Mouse (Mus musculus) ovary, postnatal 10 days (tissue): ENCODE measurements around the gene Steap4.
A peak's percentile ranks its signal among the peaks of the same experiment; 100 is the strongest.
"Not testable (repeated sequence)": the region's sequence is repeated elsewhere in the genome, so short reads cannot be mapped to it uniquely, and the experiment has no call there.

Experiments used
- DNase-seq: peaks from one replicate; pipeline ENCODE4 v3.0.0; 2022; ENCODE audit warnings: low spot score

Gene Steap4

DNA sequence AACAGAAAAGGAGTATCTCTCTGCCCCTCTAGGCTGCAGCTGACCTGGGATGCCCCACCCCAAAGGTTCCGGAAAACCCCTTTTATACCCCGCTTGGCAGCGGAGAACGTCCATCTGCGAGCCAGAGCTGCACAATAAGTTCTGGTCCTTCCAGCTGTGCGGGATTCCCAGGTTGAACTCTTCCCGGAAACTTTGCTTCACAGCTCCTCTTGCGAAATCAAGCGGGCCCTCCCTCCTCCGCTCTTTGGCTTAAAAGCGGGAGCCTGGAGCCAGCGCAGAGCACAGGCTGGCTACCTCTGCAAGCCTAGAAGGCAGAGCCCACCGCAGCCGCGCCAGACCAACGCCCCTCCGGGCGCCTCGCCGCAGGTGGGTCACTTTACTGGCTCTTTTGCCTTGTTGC, at the start of gene Steap4:
Gene Steap4, plus strand, starts transcription at position 282 of the 400 bp plus-strand sequence.
- peak; percentile 36 for DNase-seq

DNA sequence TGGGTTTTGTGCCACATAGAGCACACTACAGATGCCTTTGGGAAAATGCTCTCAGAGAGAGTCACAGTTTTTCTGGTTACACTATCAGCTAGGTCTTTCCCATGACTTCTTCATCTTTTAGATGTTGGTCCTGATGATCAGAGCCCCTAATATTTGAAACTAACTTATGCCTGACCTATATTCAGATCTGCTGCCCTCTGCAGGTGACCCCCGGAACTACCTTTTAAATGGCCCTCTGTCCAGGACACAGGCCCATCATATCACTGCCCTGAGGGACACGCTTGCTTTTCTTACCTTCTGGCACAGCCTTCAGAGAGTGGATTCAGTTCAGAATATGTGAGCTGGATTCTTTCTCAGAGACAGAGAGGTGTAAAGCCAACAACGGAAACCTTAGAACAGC, 48.3 kb upstream of the Steap4 start:
- DNase-seq: no peak

DNA sequence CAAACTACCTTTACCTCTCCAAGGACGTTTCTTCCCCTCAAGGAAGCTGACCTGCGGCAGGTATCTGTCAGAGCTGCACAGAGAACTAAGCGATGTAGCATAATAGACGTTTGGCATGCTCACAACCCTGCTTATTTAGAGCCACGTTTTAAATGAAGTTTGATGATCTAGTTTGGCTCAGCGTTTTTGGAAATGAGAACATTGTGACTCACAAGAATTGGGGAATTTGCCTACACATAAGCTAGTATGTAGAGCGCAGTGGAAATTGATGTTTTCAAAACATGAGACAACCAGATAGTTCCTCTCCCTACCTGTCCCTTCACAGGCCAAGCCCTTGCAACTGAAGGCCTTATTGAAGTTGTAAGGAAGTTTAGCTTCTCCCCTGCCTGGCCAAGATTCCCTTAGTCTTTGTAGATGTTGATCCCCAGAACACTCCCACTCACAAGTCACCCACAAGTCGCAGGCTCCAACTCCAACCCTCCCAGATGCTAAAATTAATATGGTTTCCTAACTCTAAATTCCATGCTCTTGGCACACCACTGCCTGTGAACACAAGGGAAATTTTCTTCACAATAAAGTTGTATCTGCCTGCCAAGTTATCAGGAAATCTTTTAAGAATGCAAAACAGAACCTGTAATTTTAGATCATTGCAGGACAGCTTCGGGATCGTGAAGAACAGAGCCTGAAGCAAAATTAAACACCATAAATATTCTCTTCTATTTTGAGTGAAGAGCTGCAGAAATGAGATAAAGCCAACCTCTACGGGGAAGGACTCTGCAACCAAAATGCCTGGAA, 42.6 kb upstream of the Steap4 start:
- DNase-seq: no peak

DNA sequence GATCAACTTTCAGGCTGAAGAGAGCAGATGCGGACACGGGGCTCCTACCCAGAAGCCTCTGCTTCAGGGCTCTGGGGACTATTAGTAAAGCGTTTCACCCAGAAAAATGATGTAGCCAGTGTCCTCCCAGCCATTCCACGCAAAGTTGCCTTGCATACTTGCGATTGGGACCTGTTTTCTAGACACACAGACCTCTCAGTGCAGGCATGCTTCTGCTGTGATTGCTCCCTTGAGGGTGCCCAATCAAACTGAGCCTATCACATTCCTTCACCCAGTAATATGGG, 42.0 kb upstream of the Steap4 start:
- DNase-seq: no peak

- no peak for DNase-seq
Measured at GRCm38 (mm10) chr5:7919681-7920080, 40.6 kb upstream of the Steap4 start.

DNA sequence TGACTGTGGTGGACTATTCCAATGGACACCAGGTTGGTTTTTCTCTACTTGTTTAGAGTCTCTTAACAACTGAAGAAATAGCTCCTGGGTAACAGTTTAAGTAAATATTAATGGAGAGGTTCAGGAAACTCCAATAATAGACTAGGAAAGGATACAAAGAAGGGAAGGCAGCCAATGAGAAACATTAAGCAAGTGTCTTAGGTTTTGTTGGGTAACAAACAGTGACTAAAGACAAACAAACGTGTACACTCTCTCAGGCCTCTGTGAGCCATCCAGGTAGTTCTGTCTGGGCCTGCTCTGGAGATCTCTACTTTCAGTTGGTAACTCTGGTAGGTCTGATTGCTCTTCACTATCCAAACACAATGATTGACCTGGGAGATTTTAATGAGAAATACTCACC, 37.5 kb upstream of the Steap4 start:
- no peak for DNase-seq

GRCm38 (mm10) chr5:7923666-7924065, 36.6 kb upstream of the Steap4 start:
- no peak for DNase-seq

GRCm38 (mm10) chr5:7932234-7933221, 27.7 kb upstream of the Steap4 start:
- no peak for DNase-seq

DNA sequence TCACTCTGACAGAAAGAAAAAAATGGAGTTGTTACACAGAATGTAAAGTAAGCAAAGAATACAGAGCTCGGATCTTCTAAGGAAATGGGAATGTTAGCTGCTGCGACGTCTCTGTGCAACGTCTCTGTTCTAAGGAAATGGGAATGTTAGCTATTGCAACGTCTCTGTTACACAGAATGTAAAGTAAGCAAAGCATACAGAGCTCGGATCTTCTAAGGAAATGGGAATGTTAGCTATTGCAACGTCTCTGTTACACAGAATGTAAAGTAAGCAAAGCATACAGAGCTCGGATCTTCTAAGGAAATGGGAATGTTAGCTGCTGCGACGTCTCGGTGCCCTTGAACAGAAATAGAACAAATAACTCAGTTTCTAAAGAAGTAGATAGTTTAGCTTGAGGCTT, 26.8 kb upstream of the Steap4 start:
- not testable (repeated sequence) for DNase-seq

- no peak for DNase-seq
Measured at GRCm38 (mm10) chr5:7933933-7934675, 26.2 kb upstream of the Steap4 start.

DNA sequence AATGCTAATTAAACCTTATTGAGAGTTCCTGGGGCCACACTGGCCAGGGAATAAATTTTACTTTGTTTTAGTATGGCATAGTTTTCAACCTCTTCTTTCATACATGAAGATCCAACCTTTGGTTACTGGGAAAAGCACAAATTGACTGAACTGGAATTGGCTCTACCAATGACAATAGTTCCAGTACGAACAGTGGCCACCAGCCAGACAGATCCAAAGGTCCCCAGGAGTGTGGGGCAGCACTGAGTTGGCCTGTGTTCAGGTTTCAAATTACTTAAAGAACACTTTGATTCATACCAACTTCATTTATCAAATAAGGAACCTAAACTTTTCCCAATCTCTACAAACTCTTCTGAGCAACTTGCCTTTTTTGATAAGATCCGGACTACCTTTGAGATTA, 5.4 kb upstream of the Steap4 start:
- no peak for DNase-seq

DNA sequence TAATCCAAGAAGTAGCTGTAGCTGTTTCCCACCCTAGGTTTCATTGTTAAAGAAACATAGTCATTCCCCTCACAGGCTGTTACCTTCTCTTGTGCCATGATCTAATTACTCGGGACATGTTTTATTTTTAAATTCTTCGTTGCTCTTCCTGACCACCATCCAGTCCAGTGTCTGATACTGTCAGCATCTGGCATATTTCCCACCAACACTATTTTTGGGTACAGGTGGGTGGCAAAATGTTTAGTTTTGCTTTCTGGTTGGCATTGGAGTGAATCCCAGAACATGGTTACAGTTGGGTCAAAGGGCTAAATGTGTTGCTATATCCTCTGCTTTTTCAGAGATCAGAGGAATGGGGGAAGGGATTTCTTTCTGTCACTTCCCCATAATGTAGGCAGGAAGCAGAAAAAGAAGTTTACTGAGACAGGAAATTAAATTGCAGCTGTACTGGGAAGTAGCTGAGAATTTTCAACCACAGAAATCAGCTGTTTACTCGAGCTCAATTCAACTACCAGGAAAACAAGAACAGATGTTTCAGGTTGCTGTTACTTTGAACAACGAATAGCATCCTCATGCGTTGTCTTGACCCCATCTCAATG, 4.8 kb upstream of the Steap4 start:
- no peak for DNase-seq

- no peak for DNase-seq
Measured at GRCm38 (mm10) chr5:7958061-7958460, 2.2 kb upstream of the Steap4 start.

- DNase-seq: no peak
Measured at GRCm38 (mm10) chr5:7959286-7959685, 971 bp upstream of the Steap4 start.

DNA sequence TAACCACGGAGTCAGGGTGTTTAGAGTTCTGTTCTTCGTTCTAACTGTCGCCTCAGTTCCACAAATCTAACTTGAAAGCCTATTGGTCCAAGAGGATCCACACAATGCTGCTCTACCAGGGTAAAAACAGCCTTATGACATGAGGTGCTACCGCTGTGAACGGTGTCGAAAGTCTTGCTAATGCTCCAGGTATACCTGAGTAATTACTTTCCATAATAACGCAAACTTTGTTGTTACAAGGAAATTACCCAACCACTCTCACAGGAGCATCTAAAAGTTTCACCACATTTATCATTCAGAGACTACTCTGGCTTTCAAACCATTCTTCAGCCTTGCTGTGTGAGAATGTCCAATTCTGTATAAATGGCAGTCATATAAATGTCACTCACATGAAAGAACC, 856 bp downstream of the Steap4 start:
- no peak for DNase-seq

- DNase-seq: no peak
Measured at GRCm38 (mm10) chr5:7965281-7965680, 5.0 kb downstream of the Steap4 start.

DNA sequence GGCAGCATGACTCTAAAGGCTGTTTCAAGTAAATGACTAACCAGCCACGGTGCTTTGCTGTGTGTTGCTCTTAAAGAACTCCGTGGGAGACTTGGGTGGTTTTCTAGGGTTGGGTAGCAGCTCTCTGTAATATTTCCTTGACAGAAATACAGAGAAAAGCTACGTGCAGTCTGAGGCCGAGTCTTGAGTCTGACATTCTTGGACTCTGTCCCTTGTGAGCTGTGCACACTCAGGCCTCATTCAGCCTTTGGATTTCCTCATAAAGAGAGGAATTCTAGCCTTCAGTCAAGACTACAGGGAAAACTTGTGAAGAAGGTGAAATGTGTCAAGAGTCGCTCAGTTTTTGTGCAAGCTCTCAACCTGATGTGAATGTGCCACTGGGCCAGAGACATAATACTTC, 7.9 kb downstream of the Steap4 start:
- no peak for DNase-seq

GRCm38 (mm10) chr5:7972266-7972665, 12.0 kb downstream of the Steap4 start:
- no peak for DNase-seq

GRCm38 (mm10) chr5:7974522-7975197, 14.4 kb downstream of the Steap4 start:
- DNase-seq: no peak

DNA sequence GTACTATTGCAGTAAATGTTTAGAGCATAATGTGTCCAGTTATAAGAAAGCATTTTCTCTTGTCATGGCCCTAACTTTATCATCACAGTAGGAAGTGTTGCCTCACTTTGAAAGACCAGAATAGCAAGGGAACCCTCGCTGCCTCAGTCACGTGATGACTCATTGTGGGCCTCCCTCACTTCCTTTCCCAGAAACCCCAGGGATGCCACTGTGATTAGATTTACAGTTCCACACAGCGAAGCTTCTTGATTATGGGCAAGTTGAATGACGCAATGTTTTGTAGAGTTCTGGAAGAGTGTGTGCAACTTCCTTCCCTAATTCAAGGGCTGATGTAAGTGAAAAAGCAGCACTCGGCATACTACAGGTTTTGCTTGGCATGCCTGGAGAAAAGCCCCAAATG, 20.3 kb downstream of the Steap4 start:
- DNase-seq: no peak

DNA sequence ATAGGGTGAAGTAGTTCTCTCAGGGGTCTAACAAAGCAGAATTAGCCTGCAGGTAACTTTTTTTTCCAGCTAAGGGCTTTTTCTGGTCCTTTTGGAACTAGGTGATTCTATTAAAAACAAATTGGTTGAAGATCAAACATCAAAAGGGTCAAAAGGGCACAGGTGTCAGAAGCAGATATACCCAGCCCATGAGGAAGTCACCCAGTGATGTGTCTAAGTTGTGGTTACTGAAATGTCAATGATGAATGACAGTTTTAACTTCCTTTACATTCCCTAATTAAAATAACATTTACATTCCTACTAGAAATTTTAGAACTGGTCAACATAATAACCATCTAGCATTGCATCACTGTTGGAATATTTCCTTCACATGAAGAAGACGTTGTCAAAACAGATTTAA, 27.7 kb downstream of the Steap4 start:
- DNase-seq: no peak

- no peak for DNase-seq
Measured at GRCm38 (mm10) chr5:7988415-7988814, 28.2 kb downstream of the Steap4 start.
